Comparison of ENCODE assay signal across 9 mouse cellular contexts in genomic region chr5:116448409-116449191, GRCm38 (mm10). TPM values are rescaled to one million over a fixed set of nuclear protein-coding genes. Genes with fewer than 3 reads are reported as not detected.
DNase-seq lines count a peak whose midpoint lies in the region; ATAC-seq and TF ChIP-seq lines count a peak whose summit lies in the region.
"Had no signal": no experiment of that assay in that cellular context is flagged by ENCODE, and none has a peak within 500 bp of the region (broad histone marks: within the 10 kb centered on the region; RNA-seq: fewer than 3 reads in every experiment).

No protein-coding gene starts in this region.

- no peaks in the 10 kb centered on the region for H3K9me3 ChIP-seq in kidney, postnatal 0 days (replicated peaks; ENCODE audit: low read length)
- no peaks in the 10 kb centered on the region for H3K9me3 ChIP-seq in liver, embryonic 16.5 days (replicated peaks; ENCODE audit: control insufficient read depth, low read length)
- H3K9me3 ChIP-seq in hindbrain, embryonic 16.5 days (ENCODE audit: control insufficient read depth, low read length) = no peaks in the 10 kb centered on the region
- H3K9me3 ChIP-seq: neural tube, embryonic 12.5 days had no signal

- DNase-seq in cerebellum, adult 18-20 months = peak; percentile 25 to 27
- no peak for DNase-seq in cerebellum, adult 11-12 months
- DNase-seq in kidney, postnatal 0 days (ENCODE audit: low spot score) = peak; percentile 41
- DNase-seq in kidney, adult 8-10 months = no peak
- DNase-seq in Muller cell, postnatal 12 days (ENCODE audit: inconsistent ontology term) = no peak

- 7% methylated on average over 11 of the region's 11 CpGs for WGBS in kidney, postnatal 0 days
- WGBS in liver, embryonic 16.5 days (ENCODE audit: insufficient replicate concordance) = 4% methylated on average over 11 of the region's 11 CpGs
- 12% methylated on average over 11 of the region's 11 CpGs for whole genome bisulfite sequencing in hindbrain, embryonic 16.5 days

- H3K4me1 ChIP-seq in kidney, postnatal 0 days (replicated peaks; ENCODE audit: insufficient read depth, low read length) = no peaks in the 10 kb centered on the region
- peaks cover 3% of the 10 kb centered on the region for H3K4me1 ChIP-seq in embryonic fibroblast, embryonic 13.5 days (ENCODE audit: control insufficient read depth, insufficient read depth, low read length)
- no peaks in the 10 kb centered on the region for H3K4me1 ChIP-seq in liver, embryonic 16.5 days (ENCODE audit: control insufficient read depth, low read depth, low read length)
- H3K4me1 ChIP-seq in hindbrain, embryonic 16.5 days (ENCODE audit: control insufficient read depth, insufficient read depth, low read depth, low read length) = peaks cover 11% of the 10 kb centered on the region; the same call in 1 of the 2 replicates

- H3K36me3 ChIP-seq in kidney, postnatal 0 days (ENCODE audit: insufficient read depth, low read length) = no peaks in the 10 kb centered on the region
- no peaks in the 10 kb centered on the region for H3K36me3 ChIP-seq in liver, embryonic 16.5 days (ENCODE audit: control insufficient read depth, insufficient read depth)
- no peaks in the 10 kb centered on the region; the same call in 1 of the 2 replicates for H3K36me3 ChIP-seq in hindbrain, embryonic 16.5 days (ENCODE audit: control insufficient read depth, insufficient read depth, low read length)

- H3K4me2 ChIP-seq in kidney, postnatal 0 days (ENCODE audit: low read length) = peak overlapping the region; percentile 31
- H3K4me2 ChIP-seq in liver, embryonic 16.5 days (ENCODE audit: low read depth, low read length) = peak overlapping the region; percentile 34; the same call in 1 of the 2 replicates
- H3K4me2 ChIP-seq in hindbrain, embryonic 16.5 days (ENCODE audit: low read length) = no peak overlapping the region
- H3K4me2 ChIP-seq: neural tube, embryonic 12.5 days had no signal

- H3K27ac ChIP-seq in kidney, postnatal 0 days = no peak overlapping the region
- H3K27ac ChIP-seq in embryonic fibroblast, embryonic 13.5 days (ENCODE audit: insufficient read depth, low read length) = 0 out of 2 replicates have a peak overlapping the region, but pooled peaks have one; percentile 42
- H3K27ac ChIP-seq in liver, embryonic 16.5 days (ENCODE audit: low read length) = no peak overlapping the region
- no peak overlapping the region for H3K27ac ChIP-seq in hindbrain, embryonic 16.5 days (ENCODE audit: low read depth, low read length)
- H3K27ac ChIP-seq: neural tube, embryonic 12.5 days had no signal

- no peaks in the 10 kb centered on the region; the same call in 1 of the 2 replicates for H3K27me3 ChIP-seq in kidney, postnatal 0 days (ENCODE audit: insufficient read depth, low read length)
- H3K27me3 ChIP-seq in liver, embryonic 16.5 days (ENCODE audit: control insufficient read depth, insufficient read depth, low read depth, low read length) = peaks cover 4% of the 10 kb centered on the region; the same call in 1 of the 2 replicates
- H3K27me3 ChIP-seq in hindbrain, embryonic 16.5 days (replicated peaks; ENCODE audit: control insufficient read depth, insufficient read depth, low read length) = no peaks in the 10 kb centered on the region

- TF ChIP-seq CTCF in kidney, postnatal 0 days (IDR thresholded peaks at IDR 0.05; ENCODE audit: low read depth) = no peak
- no peak for TF ChIP-seq CTCF in embryonic fibroblast, embryonic 13.5 days (IDR thresholded peaks at IDR 0.05; ENCODE audit: borderline replicate concordance, insufficient read depth, low read length)

- no peak for ATAC-seq in kidney, postnatal 0 days (replicated peaks; ENCODE audit: low FRiP score, low read depth)
- no peak for ATAC-seq in liver, embryonic 16.5 days (ENCODE audit: low read depth)
- no peak for ATAC-seq in hindbrain, embryonic 16.5 days

- H3K4me3 ChIP-seq in kidney, postnatal 0 days (replicated peaks; ENCODE audit: low read depth, low read length) = no peak overlapping the region
- no peak overlapping the region for H3K4me3 ChIP-seq in embryonic fibroblast, embryonic 13.5 days (ENCODE audit: insufficient read depth, low read length)
- H3K4me3 ChIP-seq in liver, embryonic 16.5 days (ENCODE audit: low read depth, low read length) = no peak overlapping the region
- no peak overlapping the region for H3K4me3 ChIP-seq in hindbrain, embryonic 16.5 days (ENCODE audit: low read length)
- H3K4me3 ChIP-seq: neural tube, embryonic 12.5 days had no signal

- no peak overlapping the region for H3K9ac ChIP-seq in kidney, postnatal 0 days (ENCODE audit: low read depth, low read length)
- no peak overlapping the region for H3K9ac ChIP-seq in liver, embryonic 16.5 days (ENCODE audit: low read depth, low read length)
- H3K9ac ChIP-seq in hindbrain, embryonic 16.5 days (ENCODE audit: low read depth, low read length) = no peak overlapping the region
- H3K9ac ChIP-seq: neural tube, embryonic 12.5 days had no signal

- TF ChIP-seq POLR2A in embryonic fibroblast, embryonic 13.5 days (IDR thresholded peaks at IDR 0.05; ENCODE audit: low read depth, low read length) = no peak

RNA-seq across cellular contexts. Expression of gene Hspb8, which starts 25.9 kb away (rescaled TPM):
- 4.3 and 5.0 TPM in 2 replicates for polyA plus RNA-seq in kidney, postnatal 0 days (2015; fragmentation: Nextera tagmentation; extraction: Ambion mirVana)
- polyA plus RNA-seq in embryonic fibroblast, embryonic 13.5 days (2011; ENCODE audit: insufficient read length, low read depth, missing spikeins) = 46.5 and 59.1 TPM in 2 replicates
- 2.8 and 3.6 TPM in 2 replicates for polyA plus RNA-seq in liver, embryonic 16.5 days (2015; fragmentation: Nextera tagmentation; extraction: Ambion mirVana)
- polyA plus RNA-seq in hindbrain, embryonic 16.5 days (2015; fragmentation: Nextera tagmentation; extraction: Ambion mirVana) = 8.9 and 9.4 TPM in 2 replicates

Comparison
In these comparisons a context has a peak if more than half of its experiments do, and no peak if none do; other contexts are left out.
1. DNase-seq: peak in cerebellum, adult 18-20 months (2 of 2) and kidney, postnatal 0 days (single experiment); none in cerebellum, adult 11-12 months (single experiment), kidney, adult 8-10 months (0 of 2) and Muller cell, postnatal 12 days (single experiment).